Mouse (Mus musculus) thymus, postnatal 14 days (tissue): ENCODE measurements around the gene Oca2.

Experiments
- DNase-seq: peaks from one replicate; pipeline ENCODE4 v3.0.0; 2021

Gene Oca2

DNA sequence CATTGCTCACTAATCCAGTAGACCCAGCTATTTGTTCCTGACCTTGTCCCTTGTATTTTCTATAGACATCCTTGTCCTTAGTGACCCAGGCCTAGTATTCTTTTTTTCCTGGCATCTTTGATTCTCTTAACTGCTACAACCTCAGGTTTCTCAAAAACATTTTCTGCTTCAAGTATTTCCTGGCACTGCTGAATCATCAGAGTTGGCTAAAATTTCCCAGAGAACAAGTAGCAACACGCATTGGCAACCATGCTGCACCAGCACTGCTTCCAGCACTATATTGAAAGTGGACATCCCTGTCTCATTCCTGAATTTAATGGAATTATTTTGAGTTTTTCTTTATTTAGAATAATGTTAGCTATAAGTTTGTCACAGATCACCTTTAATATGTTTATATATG, 143.1 kb downstream of the Oca2 start:
- DNase-seq: no peak

DNA sequence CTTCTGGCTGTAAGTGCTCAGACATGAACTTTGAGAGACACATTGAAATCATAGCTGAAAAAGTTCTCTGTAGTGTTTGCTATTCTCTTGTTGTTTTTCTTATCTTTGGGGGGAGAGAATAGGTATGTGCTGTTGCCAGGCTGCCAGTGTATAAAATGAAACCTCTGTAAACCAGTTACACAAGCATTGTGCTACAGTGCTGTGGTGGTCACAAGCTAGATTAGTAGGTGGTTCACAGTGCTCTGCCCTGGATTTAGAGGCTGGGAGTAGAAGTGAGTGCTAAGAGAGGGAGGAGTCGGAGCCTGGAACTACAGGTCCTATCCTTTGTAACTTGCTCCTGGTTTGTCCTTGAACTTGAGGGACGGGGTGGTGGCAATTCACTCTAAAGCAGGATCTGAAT, 148.7 kb downstream of the Oca2 start:
- DNase-seq: no peak

DNA sequence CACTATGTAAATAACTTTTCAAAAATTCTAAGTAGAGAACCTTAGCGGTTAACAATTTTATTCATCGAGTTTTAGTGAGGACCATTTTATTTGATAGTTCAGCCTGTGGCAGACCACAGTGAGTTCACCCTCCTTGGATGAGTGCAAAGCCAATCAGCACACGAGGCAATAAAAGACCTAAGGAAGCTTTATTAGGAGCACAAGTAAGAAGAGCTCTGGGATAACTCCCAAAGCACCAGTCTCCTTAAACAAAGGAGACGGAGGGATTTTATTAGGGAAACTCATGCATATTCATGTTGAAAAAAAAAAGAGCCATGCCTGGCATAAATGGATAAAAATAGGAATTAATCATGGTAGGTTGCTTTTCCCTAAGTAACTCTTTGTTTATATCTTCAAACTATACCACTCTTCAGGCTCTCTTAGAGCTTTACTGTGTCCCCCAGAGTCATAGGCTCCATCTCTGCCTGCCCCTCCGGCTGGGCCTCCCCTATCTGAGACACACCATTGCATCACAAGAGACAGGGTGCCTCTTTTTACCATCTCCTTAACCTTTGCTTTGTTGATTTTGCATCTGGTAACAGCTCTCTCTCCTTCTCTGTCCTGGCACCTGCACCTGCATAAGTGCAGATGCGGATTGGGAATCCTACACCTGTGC, 178.7 kb downstream of the Oca2 start:
- DNase-seq: no peak

DNA sequence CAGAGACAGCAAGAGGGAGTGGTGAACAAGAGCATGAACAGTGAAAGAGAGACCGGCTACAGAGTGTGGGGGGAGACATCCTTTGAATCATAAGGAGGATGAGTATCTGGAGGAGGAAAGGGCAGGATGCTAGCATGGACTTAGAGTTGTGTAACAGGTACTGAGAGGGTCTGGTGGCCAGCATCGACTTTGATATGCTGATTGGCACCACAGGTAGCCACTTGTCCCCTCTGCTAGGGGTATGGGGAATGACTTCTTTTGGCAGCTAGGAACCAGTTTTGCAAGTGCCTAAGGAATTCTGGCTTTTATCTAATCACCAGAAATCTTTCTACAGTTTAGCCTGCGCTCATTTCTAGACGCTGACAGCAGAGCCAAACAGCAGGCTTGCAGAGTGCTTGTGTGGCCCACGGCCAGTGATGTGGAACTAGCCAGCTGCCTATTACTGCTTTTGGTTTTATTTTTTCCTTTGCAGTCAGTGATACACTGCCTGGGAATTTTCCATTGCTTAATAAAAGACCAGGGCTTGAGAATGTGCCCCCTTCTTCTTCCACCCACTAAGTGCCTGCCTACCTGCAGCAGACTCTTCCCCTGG, 179.8 kb downstream of the Oca2 start:
- no peak for DNase-seq

DNA sequence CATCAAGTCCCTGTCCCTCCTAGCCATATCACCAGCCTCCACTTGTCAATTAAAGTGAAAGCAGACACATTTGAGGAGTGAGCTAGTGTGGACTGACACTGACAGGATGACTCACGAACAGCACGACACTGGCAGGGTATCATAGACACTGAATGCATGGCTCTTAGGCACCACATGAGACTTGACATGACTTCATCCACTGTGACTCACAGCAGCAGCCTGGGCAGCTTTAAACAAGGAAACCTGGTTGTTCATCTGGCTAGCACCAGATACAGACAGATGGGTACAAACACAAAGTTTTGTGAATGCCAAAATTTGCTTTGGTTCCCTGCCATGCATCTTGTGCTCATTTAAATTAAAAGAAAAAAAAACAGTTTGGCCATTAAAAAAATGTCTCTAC, 182.4 kb downstream of the Oca2 start:
- no peak for DNase-seq

DNA sequence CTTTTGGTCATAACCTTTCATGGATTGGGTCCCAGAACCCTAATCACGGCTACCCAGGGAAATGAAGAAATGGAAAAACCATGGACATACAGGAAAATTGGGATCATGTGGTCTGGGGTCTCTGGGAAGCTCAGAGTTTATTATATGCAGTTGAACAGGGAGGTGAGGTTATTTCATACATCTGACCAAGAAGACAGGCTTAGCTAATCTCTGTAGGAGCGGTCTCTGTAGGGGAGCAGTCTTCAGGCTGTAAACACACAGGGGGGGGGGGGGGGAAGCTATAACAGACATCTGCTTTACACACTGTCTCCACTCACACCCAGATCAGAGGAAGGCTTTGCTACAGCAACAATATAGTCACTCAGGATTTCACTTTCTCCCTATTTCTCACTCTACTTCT, 184.0 kb downstream of the Oca2 start:
- no peak for DNase-seq

DNA sequence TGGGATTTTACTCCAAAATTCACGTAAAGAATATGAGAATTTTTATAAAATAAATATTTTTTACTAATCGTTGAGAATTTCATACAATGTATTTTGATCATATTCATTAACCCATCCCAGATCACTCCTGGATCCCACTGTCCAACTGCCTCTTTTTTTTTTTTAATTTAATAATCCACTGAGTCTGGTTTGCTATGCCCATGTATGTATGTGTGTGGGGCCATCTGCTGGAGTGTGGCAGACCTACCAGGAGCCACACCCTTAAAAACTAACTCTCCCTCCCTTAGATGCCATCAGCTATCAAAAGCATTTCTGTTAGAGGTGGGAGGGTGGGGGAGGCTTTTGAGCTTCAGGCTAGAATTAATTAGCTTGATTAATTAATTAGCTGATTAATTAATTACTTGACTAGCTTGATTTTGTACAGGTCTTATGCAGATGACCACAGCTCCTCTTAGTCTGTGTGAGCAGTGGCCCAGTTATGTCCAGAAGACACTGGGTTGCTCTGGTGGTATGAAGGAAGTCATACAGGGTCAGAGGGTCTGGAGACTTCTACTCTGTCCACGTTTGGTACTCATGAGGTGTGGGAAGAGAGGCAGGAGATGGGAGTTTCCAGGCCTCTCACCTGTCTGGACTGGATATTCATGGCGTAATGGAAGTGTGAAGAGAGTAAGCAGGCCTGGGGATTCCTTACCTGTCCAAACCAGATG, 221.4 kb downstream of the Oca2 start:
- DNase-seq: no peak

DNA sequence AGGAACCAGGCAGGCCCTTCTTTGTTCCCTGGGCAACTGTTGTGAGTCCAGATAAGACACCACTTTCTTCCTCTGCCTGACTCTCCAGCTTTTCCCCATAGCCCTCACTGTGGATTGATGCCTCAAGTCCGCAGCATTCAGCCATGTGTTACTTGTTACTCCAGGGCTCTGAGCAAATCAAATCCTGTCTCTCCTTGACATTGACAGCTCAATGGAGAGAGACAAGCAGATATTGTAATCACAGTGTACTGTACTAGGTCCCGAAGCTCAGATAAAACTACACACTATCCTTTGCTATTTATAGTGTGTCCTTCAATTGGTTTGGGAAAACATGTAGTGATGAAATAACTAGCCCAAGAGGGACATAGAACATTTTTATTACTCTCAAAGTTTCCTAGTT, 258.7 kb downstream of the Oca2 start:
- no peak for DNase-seq

DNA sequence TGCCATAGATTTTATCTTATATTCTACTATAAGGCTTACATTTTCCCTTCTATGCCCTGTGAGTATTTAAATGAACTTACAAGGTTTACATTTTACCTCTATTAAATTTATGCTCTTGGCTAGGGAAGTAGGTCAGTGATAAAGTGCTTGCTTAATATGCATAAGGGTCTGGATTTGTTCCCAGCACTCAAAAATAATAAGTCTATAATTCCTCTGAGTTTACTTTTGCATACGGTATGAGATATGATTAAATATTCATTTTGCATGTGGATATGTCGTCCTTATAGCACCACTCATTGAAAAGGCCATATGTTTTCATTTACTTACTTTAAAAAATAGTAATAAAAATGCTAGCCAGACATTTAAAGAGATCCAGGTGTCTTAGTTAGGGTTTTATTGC, 259.8 kb downstream of the Oca2 start:
- DNase-seq: no peak

DNA sequence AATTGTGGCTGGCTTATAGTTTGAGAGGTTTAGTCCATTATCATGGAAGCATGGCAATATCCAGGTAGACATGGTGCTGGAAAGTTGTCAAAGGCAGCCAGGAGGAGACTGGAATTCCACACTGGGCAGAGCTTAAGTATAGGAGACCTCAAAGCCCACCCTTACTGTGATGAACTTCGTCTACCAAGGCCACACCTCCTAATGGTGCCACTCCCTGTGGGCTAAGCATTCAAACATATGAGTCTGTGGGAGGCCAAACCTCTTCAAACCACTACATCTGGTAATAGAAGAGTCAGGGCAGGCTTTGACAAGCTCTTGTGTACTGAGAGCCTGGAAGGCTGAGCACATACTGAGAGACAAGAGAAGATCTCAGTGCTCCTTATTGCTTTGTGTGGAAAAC, 260.2 kb downstream of the Oca2 start:
- DNase-seq: no peak

DNA sequence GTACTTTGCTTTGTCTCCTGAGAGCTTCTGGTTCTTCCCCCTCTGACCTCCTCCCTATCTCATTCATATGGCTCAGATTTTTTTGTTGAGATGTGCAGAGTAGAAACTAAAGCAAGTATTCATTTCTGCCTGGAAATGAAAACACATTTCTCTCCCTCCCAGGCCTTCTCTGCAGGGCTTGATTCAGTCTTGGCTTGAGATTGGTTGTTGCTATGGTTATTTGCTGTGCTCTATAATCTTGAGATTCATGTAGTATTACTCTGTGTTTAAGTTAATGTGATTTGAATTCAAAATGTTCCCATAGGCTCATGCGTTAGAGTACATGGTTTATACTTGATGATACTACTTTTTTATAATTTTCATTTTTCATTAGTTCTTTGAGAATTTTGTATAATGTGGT, 260.9 kb downstream of the Oca2 start:
- DNase-seq: no peak

DNA sequence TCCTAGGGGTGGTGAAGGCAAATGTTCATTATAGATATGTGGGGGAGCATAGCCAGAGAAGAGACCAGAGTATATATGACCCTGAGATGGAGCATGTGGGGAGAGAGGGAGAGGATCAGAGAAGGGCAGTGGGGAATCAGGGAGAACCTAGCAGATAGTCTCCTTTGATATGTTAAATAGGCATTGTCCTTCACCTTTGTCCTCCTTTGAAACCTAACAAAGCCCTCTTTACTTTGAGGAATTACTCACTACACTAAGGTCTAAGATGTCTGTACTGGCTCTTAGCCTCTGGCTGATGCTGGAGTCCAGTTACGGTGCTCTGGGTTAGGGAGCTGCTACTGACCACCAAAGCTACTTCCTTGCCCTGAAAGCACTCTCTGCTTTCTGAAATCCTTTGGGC, 279.0 kb downstream of the Oca2 start:
- no peak for DNase-seq

DNA sequence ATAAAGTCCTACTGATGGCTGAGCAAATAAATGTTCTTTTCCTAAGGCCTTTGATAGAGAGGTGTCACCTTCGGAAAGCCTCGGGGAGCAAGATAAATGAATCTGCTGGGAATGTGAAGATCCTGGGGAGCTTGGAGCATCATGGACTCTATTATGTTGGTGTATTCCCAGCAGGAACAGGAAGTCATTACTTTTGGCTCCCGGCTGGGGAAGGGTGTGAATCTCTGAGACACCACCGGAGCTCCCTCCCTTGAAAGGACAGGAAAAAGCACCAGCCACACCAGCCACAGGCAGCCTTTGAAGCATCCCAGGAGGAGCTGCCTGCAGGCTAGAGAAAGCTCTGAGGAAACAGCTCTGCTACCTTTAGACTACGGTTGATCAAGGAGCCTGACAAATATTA, 280.2 kb downstream of the Oca2 start:
- no peak for DNase-seq

DNA sequence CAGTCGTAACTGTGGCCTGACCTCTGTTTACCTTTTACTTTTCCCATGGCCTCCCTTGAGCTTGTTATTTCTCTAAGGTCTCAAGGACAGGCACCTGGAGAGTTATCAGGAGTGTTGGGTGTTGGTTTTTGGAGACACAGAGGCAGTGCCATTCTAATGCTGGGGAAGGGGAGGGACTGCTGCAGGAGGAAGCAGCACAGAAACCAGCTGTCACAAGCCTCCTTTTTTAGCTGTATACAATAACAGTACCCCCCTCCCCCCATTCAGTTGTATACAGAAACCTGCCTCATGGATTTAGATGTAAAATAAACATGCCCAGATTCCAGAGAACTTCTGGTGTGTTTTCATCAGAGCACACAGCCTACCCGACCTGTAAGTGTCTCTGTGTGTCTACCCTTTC, 295.3 kb downstream of the Oca2 start:
- DNase-seq: no peak

DNA sequence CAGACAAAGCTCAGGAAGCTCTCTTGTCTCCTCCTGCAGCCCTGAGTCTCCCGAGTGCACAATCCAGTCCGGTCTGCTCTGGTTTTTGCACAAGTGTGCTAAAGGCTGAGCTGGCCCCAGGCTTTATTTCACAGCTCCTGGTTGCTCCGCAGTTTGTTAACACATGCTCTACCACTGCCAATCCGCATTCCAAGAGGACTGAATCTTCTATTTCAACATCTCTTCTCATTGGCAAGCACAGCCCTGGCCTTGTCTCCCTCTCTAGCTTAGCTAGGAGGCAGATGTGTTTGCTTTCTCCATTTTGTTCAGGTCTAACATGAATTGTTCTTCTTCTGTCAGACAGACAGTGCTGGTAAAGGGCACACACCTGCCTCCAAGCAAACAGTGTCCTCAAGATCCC, 309.7 kb downstream of the Oca2 start:
- no peak for DNase-seq

DNA sequence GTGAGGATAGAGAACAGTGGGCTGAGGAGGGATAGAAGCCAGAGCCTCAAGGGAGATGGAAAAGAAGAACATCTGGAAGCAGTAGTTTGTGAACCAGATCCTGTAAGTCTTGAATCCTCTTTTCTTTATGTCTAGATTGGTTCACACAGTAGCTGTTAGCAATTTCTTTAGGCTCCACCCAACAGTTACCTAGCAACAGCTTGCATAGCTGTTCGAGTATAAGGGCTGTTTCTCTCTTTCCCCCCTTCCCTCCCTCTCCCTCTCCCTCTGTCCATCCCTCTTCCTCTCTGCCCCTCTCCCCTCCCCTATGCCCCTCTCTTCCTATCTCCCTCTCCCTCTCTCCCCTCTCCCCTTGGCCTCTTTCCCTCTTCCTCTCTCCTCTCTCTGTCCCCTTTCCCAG, 312.2 kb downstream of the Oca2 start:
- DNase-seq: no peak
